ENCODE assay signal across 8 mouse cellular contexts in the genomic region with DNA sequence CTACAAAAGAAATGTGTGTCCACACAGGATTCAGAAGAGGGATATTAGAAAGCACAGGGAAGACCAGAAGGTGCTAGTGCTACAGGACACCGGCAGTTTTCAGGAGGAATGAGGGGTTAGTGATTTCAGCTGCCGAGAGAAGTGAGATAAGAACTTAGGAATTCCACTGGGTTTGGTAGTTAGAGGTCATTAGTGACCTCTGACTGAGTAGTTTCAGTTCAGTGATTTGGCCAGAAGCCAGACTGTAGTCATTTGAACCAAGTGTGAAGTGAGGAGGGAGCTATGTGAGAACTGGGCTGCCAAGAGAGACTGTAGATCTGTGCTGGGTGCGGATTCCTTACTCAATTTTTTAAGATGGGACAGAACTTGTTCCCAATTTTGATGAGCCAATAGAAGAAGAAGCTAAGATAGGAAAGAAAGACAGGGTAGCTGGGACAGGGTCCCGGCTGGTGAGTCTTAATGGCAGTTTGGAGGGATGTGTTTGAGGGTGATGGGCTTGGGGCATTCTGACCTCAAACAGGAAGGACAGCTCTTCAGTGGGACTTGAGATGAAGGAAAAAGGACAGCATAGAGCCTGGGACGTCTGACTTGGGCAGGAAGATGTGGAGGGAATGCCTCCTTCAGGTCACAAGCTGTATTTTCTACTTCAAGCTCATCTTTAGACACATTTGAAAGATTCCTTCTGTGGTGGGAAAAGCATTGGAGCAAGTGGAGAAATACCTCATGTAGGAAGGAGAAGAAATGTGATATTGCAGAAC. TPM values are rescaled to one million over a fixed set of nuclear protein-coding genes. Genes with fewer than 3 reads are reported as not detected.
DNase-seq lines count a peak whose midpoint lies in the region; ATAC-seq lines count a peak whose summit lies in the region.

No protein-coding gene starts in this region.

- H3K27ac ChIP-seq in limb, embryonic 12.5 days, result peak overlapping the region; percentile 12; the same call in 1 of the 2 replicates
- no peak overlapping the region for H3K27ac ChIP-seq in limb, embryonic 10.5 days
- H3K27ac ChIP-seq in kidney, embryonic 14.5 days (ENCODE audit: low read depth, low read length), result no peak overlapping the region

- no peaks in the 10 kb centered on the region for H3K36me3 ChIP-seq in limb, embryonic 12.5 days
- no peaks in the 10 kb centered on the region for H3K36me3 ChIP-seq in limb, embryonic 10.5 days
- no peaks in the 10 kb centered on the region for H3K36me3 ChIP-seq in kidney, embryonic 14.5 days (ENCODE audit: control insufficient read depth, insufficient read depth, low read length)

- H3K4me3 ChIP-seq in limb, embryonic 12.5 days (replicated peaks), result no peak overlapping the region
- H3K4me3 ChIP-seq in limb, embryonic 10.5 days, result no peak overlapping the region
- no peak overlapping the region for H3K4me3 ChIP-seq in kidney, embryonic 14.5 days (ENCODE audit: low read length)

- no peak overlapping the region for H3K4me2 ChIP-seq in limb, embryonic 12.5 days
- no peak overlapping the region for H3K4me2 ChIP-seq in kidney, embryonic 14.5 days (replicated peaks; ENCODE audit: low read depth, low read length)

- H3K27me3 ChIP-seq in limb, embryonic 12.5 days, result no peaks in the 10 kb centered on the region
- H3K27me3 ChIP-seq in limb, embryonic 10.5 days (ENCODE audit: low read depth, poor library complexity, severe bottlenecking), result no peaks in the 10 kb centered on the region
- no peaks in the 10 kb centered on the region for H3K27me3 ChIP-seq in kidney, embryonic 14.5 days (ENCODE audit: control insufficient read depth, insufficient read depth, low read length)

- peaks cover 17% of the 10 kb centered on the region for H3K4me1 ChIP-seq in limb, embryonic 12.5 days (replicated peaks)
- H3K4me1 ChIP-seq in limb, embryonic 10.5 days, result peaks cover 28% of the 10 kb centered on the region
- peaks cover 17% of the 10 kb centered on the region for H3K4me1 ChIP-seq in kidney, embryonic 14.5 days (ENCODE audit: control insufficient read depth, insufficient read depth, low read length)

- H3K9me3 ChIP-seq in limb, embryonic 12.5 days, result no peaks in the 10 kb centered on the region
- no peaks in the 10 kb centered on the region for H3K9me3 ChIP-seq in limb, embryonic 10.5 days (replicated peaks)
- no peaks in the 10 kb centered on the region for H3K9me3 ChIP-seq in kidney, embryonic 14.5 days (ENCODE audit: control insufficient read depth, low read length)

- DNase-seq in limb, embryonic 10.5 days (ENCODE audit: low spot score), result no peak
- peak; percentile 84 to 90 for DNase-seq in heart, adult 18-20 months
- DNase-seq in retina, postnatal 1 day, result peak; percentile 68
- DNase-seq in left cerebral cortex, postnatal 4 days, result no peak

- 44% methylated on average over 5 of the region's 5 CpGs for WGBS in limb, embryonic 12.5 days
- WGBS in limb, embryonic 10.5 days, result 45% methylated on average over 5 of the region's 5 CpGs
- WGBS in kidney, embryonic 14.5 days, result 28% methylated on average over 5 of the region's 5 CpGs

- intact Hi-C loops in left cerebral cortex, postnatal 4 days (cut with DNase I), result no loop called here

- ATAC-seq in limb, embryonic 12.5 days (ENCODE audit: insufficient number of reproducible peaks, insufficient read depth, low FRiP score, low TSS enrichment, low read depth), result peak; percentile 52; the same call in 1 of the 2 replicates
- ATAC-seq in kidney, embryonic 14.5 days (ENCODE audit: low FRiP score, low TSS enrichment), result peak; percentile 79; the same call in 1 of the 2 replicates
- no peak for ATAC-seq in erythroid progenitor cell, adult 5-6 weeks (replicated peaks; ENCODE audit: low FRiP score, poor library complexity, severe bottlenecking)
- no peak for ATAC-seq in erythroblast, adult 5-6 weeks (replicated peaks; ENCODE audit: low FRiP score, poor library complexity, severe bottlenecking)

- H3K9ac ChIP-seq in limb, embryonic 12.5 days (replicated peaks), result no peak overlapping the region
- no peak overlapping the region for H3K9ac ChIP-seq in kidney, embryonic 14.5 days (ENCODE audit: low read depth, low read length)

RNA-seq across cellular contexts. Expression of a gene that starts 32.0 kb away (rescaled TPM):
- polyA plus RNA-seq in limb, embryonic 12.5 days (2016; fragmentation: Nextera tagmentation; extraction: Ambion mirVana), result 45.0 and 45.9 TPM in 2 replicates
- polyA plus RNA-seq in limb, embryonic 10.5 days (2016; fragmentation: Nextera tagmentation; extraction: Ambion mirVana), result 38.2 and 39.7 TPM in 2 replicates
- 10 to 100 TPM; 87.3 to 89.0 TPM for total RNA-seq in heart, adult 18-20 months (2021)
- 29.6 and 37.8 TPM in 2 replicates for polyA plus RNA-seq in kidney, embryonic 14.5 days (2014; fragmentation: Nextera tagmentation; extraction: Ambion mirVana)
- 8.4 and 37.8 TPM in 2 replicates for total RNA-seq in erythroid progenitor cell, adult 5-6 weeks (2015; ENCODE audit: low replicate concordance)
- total RNA-seq in erythroid progenitor cell, adult 5-6 weeks (2017; ENCODE audit: low replicate concordance), result 57.0 and 75.1 TPM in 2 replicates
- total RNA-seq in left cerebral cortex, postnatal 4 days (2021), result 10 to 100 TPM; 37.9 to 45.8 TPM
- 5.6 and 6.5 TPM in 2 replicates for total RNA-seq in erythroblast, adult 5-6 weeks (2015; ENCODE audit: low replicate concordance)
- total RNA-seq in erythroblast, adult 5-6 weeks (2017; ENCODE audit: low replicate concordance), result 30.9 and 40.8 TPM in 2 replicates

Comparison
In these comparisons a context has a peak if more than half of its experiments do, and no peak if none do; other contexts are left out.
1. ATAC-seq: peak in limb, embryonic 12.5 days (single experiment) and kidney, embryonic 14.5 days (single experiment); none in erythroid progenitor cell, adult 5-6 weeks (single experiment) and erythroblast, adult 5-6 weeks (single experiment).
2. DNase-seq: peak in heart, adult 18-20 months (2 of 2) and retina, postnatal 1 day (single experiment); none in limb, embryonic 10.5 days (single experiment) and left cerebral cortex, postnatal 4 days (single experiment).